Mouse (Mus musculus) C2C12 (cell line): Measurements from ENCODE around the gene Ttyh2. TPM values are rescaled to one million over a fixed set of nuclear protein-coding genes. Genes with fewer than 3 reads are reported as not detected.

Experiments
- H3K27me3 ChIP-seq: one replicate; pipeline ENCODE4 v1.6.1; 2011; ENCODE audit not compliant: control insufficient read depth, insufficient read depth, insufficient read length
- H3K36me3 ChIP-seq: one replicate; pipeline ENCODE4 v1.6.1; 2011; ENCODE audit not compliant: control insufficient read depth, insufficient read depth
- H3K4me3 ChIP-seq: one replicate; pipeline ENCODE4 v1.5.1; 2011; ENCODE audit warnings: mild to moderate bottlenecking, control low read depth; ENCODE audit not compliant: poor library complexity, insufficient read depth, severe bottlenecking
- H3K79me2 ChIP-seq: one replicate; pipeline ENCODE4 v1.6.1; 2011; ENCODE audit not compliant: control insufficient read depth, insufficient read depth
- H3K79me3 ChIP-seq: one replicate; pipeline ENCODE4 v1.6.1; 2011; ENCODE audit warnings: low read depth, control low read depth
- H3ac ChIP-seq: one replicate; pipeline ENCODE3; 2011; ENCODE audit warnings: low read depth; ENCODE audit not compliant: control insufficient read depth, insufficient read length
- CEBPB ChIP-seq: IDR thresholded peaks from one replicate; pipeline ENCODE4 v1.6.1; 2011; ENCODE audit warnings: low read depth, mild to moderate bottlenecking, control low read depth, moderate library complexity
- CTCF ChIP-seq: IDR thresholded peaks from one replicate; pipeline ENCODE4 v1.5.1; 2011; ENCODE audit not compliant: control insufficient read depth, insufficient read depth, insufficient read length
- FOSL1 ChIP-seq: IDR thresholded peaks from one replicate; pipeline ENCODE4 v1.8.0; 2011; ENCODE audit warnings: mild to moderate bottlenecking, low read length; ENCODE audit not compliant: poor library complexity, insufficient read depth, severe bottlenecking
- MAX ChIP-seq: IDR thresholded peaks from one replicate; pipeline ENCODE4 v1.6.1; 2011; ENCODE audit warnings: mild to moderate bottlenecking, control low read depth
- MYOD1 ChIP-seq: IDR thresholded peaks from one replicate; pipeline ENCODE4 v1.6.1; 2011; ENCODE audit warnings: low read depth; ENCODE audit not compliant: control insufficient read depth, insufficient read length
- MYOG ChIP-seq: IDR thresholded peaks from one replicate; pipeline ENCODE4 v1.6.1; 2011; ENCODE audit not compliant: control insufficient read depth, insufficient read length; ENCODE audit errors: extremely low read depth
- USF1 ChIP-seq: IDR thresholded peaks from one replicate; pipeline ENCODE4 v1.6.1; 2011; ENCODE audit warnings: low read depth, mild to moderate bottlenecking, control low read depth, moderate library complexity
- long read RNA-seq, 2 experiments: library from polyadenylated mRNA; unstranded; transcript quantifications; one replicate each; pipeline ENCODE4 v2.0.0; 2019 to 2020
- polyA plus RNA-seq: library from polyadenylated mRNA; unstranded; fragments of >200 nt; fragmentation: generic; extraction: Trizol; gene quantifications from one replicate; pipeline ENCODE4 v1.2.1, GENCODE M21; 2012; ENCODE audit warnings: missing spikeins

The Ttyh2 gene
- 20.1 TPM for polyA plus RNA-seq
- long read RNA-seq, experiment 1, transcript Ttyh2-201 (14 exons, 3,486 nt), result major isoform, 11 of 70 reads
- long read RNA-seq, experiment 1, partial matches to known transcripts, result 46 of 70 reads
- long read RNA-seq, experiment 1, other reads (novel, unspliced or antisense), result 13 of 70 reads
- long read RNA-seq, experiment 2, transcript Ttyh2-201 (14 exons, 3,486 nt), result major isoform, 30 of 110 reads
- long read RNA-seq, experiment 2, partial matches to known transcripts, result 30 of 110 reads
- long read RNA-seq, experiment 2, other reads (novel, unspliced or antisense), result 50 of 110 reads

DNA sequence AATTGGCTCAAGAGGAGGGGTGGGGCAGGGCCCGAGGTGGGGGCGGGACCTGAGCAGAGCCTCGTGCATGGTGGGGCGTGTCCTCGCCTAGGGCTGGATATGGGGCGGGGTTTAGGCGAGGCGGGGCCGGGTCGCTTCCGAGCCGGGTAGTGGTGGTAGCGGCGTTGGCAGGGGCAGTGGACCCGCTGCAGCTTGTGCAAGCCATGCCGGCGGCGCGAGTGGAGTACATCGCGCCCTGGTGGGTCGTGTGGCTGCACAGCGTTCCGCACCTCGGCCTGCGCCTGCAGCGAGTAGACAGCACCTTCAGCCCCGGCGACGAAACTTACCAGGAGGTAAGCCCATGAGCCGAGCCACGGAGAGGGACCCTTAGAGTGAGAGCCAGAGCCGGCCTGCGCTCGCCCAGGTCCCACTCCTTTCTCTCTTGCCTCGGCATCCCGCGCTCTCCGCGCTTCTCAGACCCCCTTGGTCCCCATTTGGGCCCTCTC is at the start of gene Ttyh2:
Gene Ttyh2 (plus strand): TSS at position 91 of the 485 bp plus-strand sequence.
- Histone ChIP-seq H3K4me3 (peak within 1 kb of the TSS; percentile 64), H3K27me3 (no peaks in the 10 kb centered on the region), H3K79me2 (peaks cover 100% of the 10 kb centered on the region), H3K36me3 (peaks cover 72% of the 10 kb centered on the region), H3K79me3 (peaks cover 85% of the 10 kb centered on the region), H3ac (peak within 1 kb of the TSS; percentile 92)
- TF ChIP-seq MAX (no peak), CTCF (no peak), USF1 (no peak)

GRCm38 (mm10) chr11:114626071-114626690 is 49.0 kb upstream of the Ttyh2 start:
- Histone ChIP-seq H3K79me3 (no peaks in the 10 kb centered on the region), H3K27me3 (no peaks in the 10 kb centered on the region), H3ac (no peak overlapping the region), H3K36me3 (no peaks in the 10 kb centered on the region), H3K4me3 (no peak overlapping the region), H3K79me2 (no peaks in the 10 kb centered on the region)
- TF ChIP-seq CEBPB (no peak), MAX (no peak), FOSL1 (no peak), USF1 (no peak), MYOD1 (no peak), MYOG (no peak), CTCF (no peak)

DNA sequence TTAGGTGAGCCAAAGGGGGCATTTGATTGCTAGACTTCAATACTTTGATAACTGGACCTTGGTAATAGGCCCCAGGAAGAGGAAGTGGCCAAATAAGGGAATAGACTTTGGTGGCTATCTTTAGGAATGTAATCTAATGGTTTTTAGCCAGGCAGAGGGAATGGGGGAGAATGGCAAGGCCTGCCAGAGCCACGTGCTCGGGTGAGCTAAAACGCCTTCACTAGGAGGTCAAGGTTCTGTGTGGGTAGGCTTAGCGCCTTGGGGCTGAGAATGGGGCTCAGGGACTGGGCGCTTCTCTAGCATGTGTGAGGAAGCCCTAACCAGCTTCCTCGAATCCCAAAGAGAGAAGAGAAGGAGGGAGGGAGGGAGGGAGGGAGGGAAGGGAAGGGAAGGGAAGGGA is 48.2 kb upstream of the Ttyh2 start:
- Histone ChIP-seq H3K79me3 (no peaks in the 10 kb centered on the region), H3K36me3 (no peaks in the 10 kb centered on the region), H3K4me3 (no peak overlapping the region), H3ac (no peak overlapping the region), H3K27me3 (no peaks in the 10 kb centered on the region), H3K79me2 (no peaks in the 10 kb centered on the region)
- TF ChIP-seq CEBPB, result no peak
- no peak for TF ChIP-seq CTCF
- TF ChIP-seq MYOG, result no peak
- no peak for TF ChIP-seq MYOD1

DNA sequence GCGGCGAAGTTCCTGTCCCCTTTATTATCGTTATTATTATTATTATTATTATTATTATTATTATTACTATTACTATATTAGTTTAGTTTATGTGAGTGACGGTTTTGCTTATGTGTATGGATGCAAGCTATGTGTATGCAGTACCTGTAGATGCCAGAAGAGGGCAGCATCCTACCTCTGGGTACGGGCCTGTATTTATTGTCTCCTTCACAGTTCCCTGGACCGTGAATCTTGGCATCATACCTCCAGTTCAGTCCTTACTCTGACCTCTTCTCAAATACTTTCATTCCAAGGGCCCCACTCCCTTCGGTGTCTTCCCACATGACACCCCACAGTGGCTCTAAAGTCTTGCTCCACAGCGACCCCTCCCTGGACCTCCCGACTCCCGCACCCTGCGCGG is 47.2 kb upstream of the Ttyh2 start:
- no peak overlapping the region for H3K4me3 ChIP-seq
- H3ac ChIP-seq, result no peak overlapping the region

GRCm38 (mm10) chr11:114630044-114630443 is 45.2 kb upstream of the Ttyh2 start:
- Histone ChIP-seq H3K79me3 (no peaks in the 10 kb centered on the region), H3ac (no peak overlapping the region), H3K4me3 (no peak overlapping the region), H3K36me3 (no peaks in the 10 kb centered on the region), H3K27me3 (peaks cover 4% of the 10 kb centered on the region), H3K79me2 (no peaks in the 10 kb centered on the region)
- TF ChIP-seq MYOD1, result no peak
- no peak for TF ChIP-seq CEBPB
- TF ChIP-seq MAX, result no peak
- TF ChIP-seq MYOG, result no peak
- no peak for TF ChIP-seq USF1
- TF ChIP-seq FOSL1, result no peak
- no peak for TF ChIP-seq CTCF

More for the DNA sequence above, 47.2 kb upstream of the Ttyh2 start:
- peaks cover under 1% of the 10 kb centered on the region for H3K27me3 ChIP-seq
- TF ChIP-seq CEBPB (no peak), MYOG (no peak), FOSL1 (no peak), MYOD1 (no peak), USF1 (no peak), CTCF (no peak), MAX (no peak)
- no peaks in the 10 kb centered on the region for H3K36me3 ChIP-seq
- no peaks in the 10 kb centered on the region for H3K79me2 ChIP-seq
- H3K79me3 ChIP-seq, result no peaks in the 10 kb centered on the region

GRCm38 (mm10) chr11:114632266-114632665 is 43.0 kb upstream of the Ttyh2 start:
- peaks cover 7% of the 10 kb centered on the region for H3K27me3 ChIP-seq
- TF ChIP-seq CEBPB (no peak), USF1 (no peak), MYOG (no peak), MYOD1 (no peak), CTCF (no peak), MAX (no peak), FOSL1 (no peak)

More at GRCm38 (mm10) chr11:114632266-114632665, 43.0 kb upstream of the Ttyh2 start:
- no peak overlapping the region for H3ac ChIP-seq
- H3K4me3 ChIP-seq, result no peak overlapping the region
- no peaks in the 10 kb centered on the region for H3K79me2 ChIP-seq
- H3K79me3 ChIP-seq, result no peaks in the 10 kb centered on the region
- no peaks in the 10 kb centered on the region for H3K36me3 ChIP-seq
